Mouse (Mus musculus): ENCODE measurements around the gene Zmym5. TPM values are rescaled to one million over a fixed set of nuclear protein-coding genes. Genes with fewer than 3 reads are reported as not detected.
"Not testable (repeated sequence)": the region's sequence is repeated elsewhere in the genome, so short reads cannot be mapped to it uniquely, and the experiment has no call there.

The Zmym5 gene
- total and polyA plus RNA-seq, 3 experiments = 5.4 to 21.6 (median 19.2) TPM

DNA sequence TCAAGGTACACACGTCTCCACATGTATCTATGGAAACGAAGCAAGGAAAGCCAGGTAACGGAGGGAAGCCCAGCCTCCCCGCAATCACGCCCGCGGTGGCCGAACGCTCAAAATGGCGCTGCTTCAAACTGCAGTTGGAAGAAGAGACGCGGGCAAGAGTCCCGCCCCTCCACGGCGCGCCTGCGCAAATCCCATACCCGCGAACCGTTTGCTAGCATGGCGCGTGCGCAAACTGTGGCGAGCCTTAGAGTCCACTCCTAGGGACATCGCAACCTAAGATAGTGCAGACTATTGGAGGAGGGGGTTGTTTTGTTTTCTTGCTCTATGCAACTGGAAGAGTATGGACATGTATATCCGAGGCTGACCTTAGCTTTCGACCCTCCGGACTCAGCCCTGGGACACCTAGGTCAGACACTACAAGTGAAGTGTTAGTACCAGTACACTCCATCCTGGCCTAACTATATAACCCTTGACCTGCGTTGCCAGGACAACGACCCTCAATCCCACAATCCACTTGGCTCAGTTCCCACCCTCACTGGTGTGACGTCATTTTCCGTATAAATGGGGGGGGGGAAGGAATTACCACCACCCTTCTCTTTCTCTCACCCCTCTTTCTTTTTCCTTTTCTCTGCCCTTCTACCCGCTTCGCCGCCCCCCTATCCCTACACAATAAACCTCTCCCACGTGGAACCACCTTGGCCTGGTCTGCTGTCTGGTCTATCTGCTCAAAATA lies 33.1 kb downstream of the Zmym5 start, which contains the start of gene Pspc1:
Pspc1 (minus strand) TSS at position 117 of the 733 bp plus-strand sequence.
- H3K79me2 ChIP-seq (replicated peaks; ENCODE audit: control insufficient read depth, insufficient read depth, low read length) = peaks cover 1% of the 10 kb centered on the region; the same call in 1 of the 2 replicates
- H3K36me3 ChIP-seq (ENCODE audit: control insufficient read depth, insufficient read depth, low read length) = no peaks in the 10 kb centered on the region; the same call in 1 of the 2 replicates
- H3K27ac ChIP-seq = peak within 1 kb of the TSS; percentile 92
- WGBS = 1% methylated on average over 36 of the region's 36 CpGs
- H3K4me1 ChIP-seq (ENCODE audit: control insufficient read depth, insufficient read depth, low read length) = peaks cover 5% of the 10 kb centered on the region; the same call in 1 of the 2 replicates
- H3K9ac ChIP-seq (ENCODE audit: low read depth, low read length) = peak within 1 kb of the TSS; percentile 85
- H3K27me3 ChIP-seq (ENCODE audit: control insufficient read depth, insufficient read depth, low read length) = no peaks in the 10 kb centered on the region
- H3K4me3 ChIP-seq = peak within 1 kb of the TSS; percentile 97
- TF ChIP-seq EP300 (IDR thresholded peaks at IDR 0.05; ENCODE audit: insufficient read depth, low read depth, low read length) = peak; percentile 35; the same call in 1 of the 2 replicates
- peak; percentile 99 for TF ChIP-seq POLR2A (IDR thresholded peaks at IDR 0.05; ENCODE audit: insufficient read depth, low read depth, low read length)
- no peak for TF ChIP-seq CTCF (IDR thresholded peaks at IDR 0.05)
- peak; percentile 98 for DNase-seq
- intact Hi-C loops (cut with DNase I) = loop anchor here (1.0 to 10.0 kb wide), 3 partner anchors 32 to 204 kb away; partner anchors contain the start of genes Cenpj, Mphosph8, Parp4 and Zmym5

DNA sequence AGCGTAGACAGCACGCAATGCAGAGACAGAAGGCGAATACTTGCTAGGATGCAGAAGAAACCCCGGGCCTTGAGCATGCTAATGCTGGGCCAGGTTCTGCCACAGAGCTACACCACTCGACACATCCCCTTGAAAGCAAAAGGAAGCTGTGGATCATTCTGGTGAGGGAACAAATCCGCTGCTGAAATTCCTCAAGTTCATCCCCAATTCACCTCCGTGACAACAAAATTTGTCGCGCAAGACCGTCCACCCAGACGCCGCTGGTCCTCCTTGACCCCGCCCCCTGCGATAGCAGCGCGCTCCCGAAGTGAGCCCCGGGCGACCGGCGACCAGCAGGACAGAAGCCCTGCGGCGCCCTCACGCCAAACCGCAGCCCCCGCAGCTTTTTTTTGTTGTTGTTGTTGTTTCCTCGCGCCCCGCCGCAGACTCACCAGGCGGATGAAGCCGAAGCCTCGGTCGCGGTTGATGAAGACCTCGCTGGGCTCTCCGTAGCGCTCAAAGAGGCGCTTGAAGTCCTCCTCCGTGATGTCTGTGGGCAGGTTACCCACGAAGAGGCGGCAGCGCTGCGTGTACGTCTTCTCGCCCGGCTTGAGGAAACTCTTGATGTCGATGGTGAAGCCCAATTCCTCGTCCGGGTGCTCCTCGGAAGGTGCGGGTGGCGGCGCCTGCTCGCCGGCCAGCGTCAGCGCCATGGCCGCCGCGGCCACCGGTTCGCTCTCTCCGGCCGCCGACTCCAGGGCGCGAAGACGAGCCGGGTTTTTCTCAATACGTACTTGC lies 34.0 kb downstream of the Zmym5 start:
- Histone ChIP-seq H3K9ac (ENCODE audit: low read depth, low read length) (peak overlapping the region; percentile 85), H3K4me1 (ENCODE audit: control insufficient read depth, insufficient read depth, low read length) (peaks cover 5% of the 10 kb centered on the region; the same call in 1 of the 2 replicates), H3K4me3 (peak overlapping the region; percentile 97), H3K27me3 (ENCODE audit: control insufficient read depth, insufficient read depth, low read length) (no peaks in the 10 kb centered on the region), H3K36me3 (ENCODE audit: control insufficient read depth, insufficient read depth, low read length) (peaks cover 2% of the 10 kb centered on the region; the same call in 1 of the 2 replicates), H3K27ac (peak overlapping the region; percentile 92), H3K79me2 (replicated peaks; ENCODE audit: control insufficient read depth, insufficient read depth, low read length) (peaks cover 1% of the 10 kb centered on the region; the same call in 1 of the 2 replicates)
- under 1% methylated on average over 71 of the region's 71 CpGs for WGBS
- DNase-seq = peak; percentile 81 to 83
- intact Hi-C loops (cut with DNase I) = loop anchor here (1.0 to 10.0 kb wide), 3 partner anchors 33 to 203 kb away; partner anchors contain the start of genes Cenpj, Mphosph8, Parp4 and Zmym5
- TF ChIP-seq EP300 (IDR thresholded peaks at IDR 0.05; ENCODE audit: insufficient read depth, low read depth, low read length) = no peak
- TF ChIP-seq CTCF (IDR thresholded peaks at IDR 0.05) = peak; percentile 20; the same call in 1 of the 2 replicates
- TF ChIP-seq POLR2A (IDR thresholded peaks at IDR 0.05; ENCODE audit: insufficient read depth, low read depth, low read length) = no peak

DNA sequence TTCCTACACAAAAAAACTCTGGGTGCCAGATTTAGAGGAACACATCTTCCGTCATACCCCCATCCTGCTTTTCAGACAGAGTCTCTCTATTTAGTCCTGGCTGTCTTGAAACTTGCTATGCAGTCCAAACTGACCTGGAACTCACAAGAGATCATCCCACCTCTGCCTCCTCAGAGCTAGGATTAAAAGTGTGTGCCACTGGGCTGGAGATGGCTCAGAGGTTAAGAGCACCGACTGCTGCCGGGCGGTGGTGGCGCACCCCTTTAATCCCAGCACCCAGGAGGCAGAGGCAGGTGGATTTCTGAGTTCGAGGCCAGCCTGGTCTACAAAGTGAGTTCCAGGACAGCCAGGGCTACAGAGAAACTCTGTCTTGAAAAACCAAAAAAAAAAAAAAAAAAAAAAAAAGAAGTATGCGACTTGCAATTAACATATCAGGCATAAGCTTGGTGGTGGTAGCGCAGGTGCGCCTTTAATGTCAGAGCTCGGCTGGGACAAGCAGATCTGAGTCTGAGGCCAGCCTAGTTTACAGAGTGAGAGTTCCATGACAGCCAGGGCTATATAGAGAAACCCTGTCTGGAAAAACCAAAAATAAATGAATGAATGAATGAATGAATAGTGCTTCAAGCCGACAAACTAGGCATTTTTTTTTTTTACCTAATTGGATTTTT lies 34.8 kb downstream of the Zmym5 start:
- no peak overlapping the region; the same call in 1 of the 2 replicates for H3K27ac ChIP-seq
- DNase-seq = no peak
- H3K79me2 ChIP-seq (replicated peaks; ENCODE audit: control insufficient read depth, insufficient read depth, low read length) = peaks cover 3% of the 10 kb centered on the region; the same call in 1 of the 2 replicates
- TF ChIP-seq POLR2A (IDR thresholded peaks at IDR 0.05; ENCODE audit: insufficient read depth, low read depth, low read length) = no peak
- no peak for TF ChIP-seq EP300 (IDR thresholded peaks at IDR 0.05; ENCODE audit: insufficient read depth, low read depth, low read length)
- TF ChIP-seq CTCF (IDR thresholded peaks at IDR 0.05) = no peak
- peaks cover 2% of the 10 kb centered on the region; the same call in 1 of the 2 replicates for H3K36me3 ChIP-seq (ENCODE audit: control insufficient read depth, insufficient read depth, low read length)
- intact Hi-C loops (cut with DNase I) = loop anchor here (10.0 kb wide), 1 partner anchor 202 kb away; the partner anchor contains the start of genes Cenpj and Parp4
- no peak overlapping the region for H3K9ac ChIP-seq (ENCODE audit: low read depth, low read length)
- peaks cover 5% of the 10 kb centered on the region; the same call in 1 of the 2 replicates for H3K4me1 ChIP-seq (ENCODE audit: control insufficient read depth, insufficient read depth, low read length)
- peak overlapping the region; percentile 97 for H3K4me3 ChIP-seq
- 21% methylated on average over 11 of the region's 11 CpGs for WGBS
- no peaks in the 10 kb centered on the region for H3K27me3 ChIP-seq (ENCODE audit: control insufficient read depth, insufficient read depth, low read length)

DNA sequence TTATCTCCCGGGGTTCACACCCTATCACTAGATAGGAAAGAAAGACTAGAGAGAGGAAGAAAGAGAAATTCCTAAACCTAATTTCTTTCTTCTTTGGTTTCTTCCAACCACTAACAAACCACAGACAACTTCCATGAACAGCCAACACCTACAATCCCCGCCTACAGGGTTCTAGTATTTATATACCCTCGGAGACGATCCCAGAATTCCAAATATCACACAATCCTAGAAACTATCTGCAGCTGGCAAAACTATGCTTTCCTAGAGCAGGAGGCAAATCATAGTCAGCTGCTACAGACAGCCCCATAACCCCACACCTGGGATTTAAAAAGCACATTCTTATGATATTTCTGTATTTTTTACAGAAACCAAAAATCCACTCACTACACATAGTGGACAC lies 36.1 kb downstream of the Zmym5 start:
- no peaks in the 10 kb centered on the region for H3K27me3 ChIP-seq (ENCODE audit: control insufficient read depth, insufficient read depth, low read length)
- DNase-seq = no peak
- peaks cover 4% of the 10 kb centered on the region; the same call in 1 of the 2 replicates for H3K79me2 ChIP-seq (replicated peaks; ENCODE audit: control insufficient read depth, insufficient read depth, low read length)
- intact Hi-C loops (cut with DNase I) = loop anchor here (10.0 kb wide), 1 partner anchor 201 kb away; the partner anchor contains the start of genes Cenpj and Parp4
- no peak overlapping the region for H3K27ac ChIP-seq
- TF ChIP-seq CTCF (IDR thresholded peaks at IDR 0.05) (no peak), POLR2A (IDR thresholded peaks at IDR 0.05; ENCODE audit: insufficient read depth, low read depth, low read length) (no peak), EP300 (IDR thresholded peaks at IDR 0.05; ENCODE audit: insufficient read depth, low read depth, low read length) (no peak)
- peaks cover 5% of the 10 kb centered on the region; the same call in 1 of the 2 replicates for H3K4me1 ChIP-seq (ENCODE audit: control insufficient read depth, insufficient read depth, low read length)
- H3K9ac ChIP-seq (ENCODE audit: low read depth, low read length) = no peak overlapping the region
- H3K4me3 ChIP-seq = no peak overlapping the region
- 53% methylated on average over 4 of the region's 4 CpGs for WGBS
- peaks cover 5% of the 10 kb centered on the region; the same call in 1 of the 2 replicates for H3K36me3 ChIP-seq (ENCODE audit: control insufficient read depth, insufficient read depth, low read length)

DNA sequence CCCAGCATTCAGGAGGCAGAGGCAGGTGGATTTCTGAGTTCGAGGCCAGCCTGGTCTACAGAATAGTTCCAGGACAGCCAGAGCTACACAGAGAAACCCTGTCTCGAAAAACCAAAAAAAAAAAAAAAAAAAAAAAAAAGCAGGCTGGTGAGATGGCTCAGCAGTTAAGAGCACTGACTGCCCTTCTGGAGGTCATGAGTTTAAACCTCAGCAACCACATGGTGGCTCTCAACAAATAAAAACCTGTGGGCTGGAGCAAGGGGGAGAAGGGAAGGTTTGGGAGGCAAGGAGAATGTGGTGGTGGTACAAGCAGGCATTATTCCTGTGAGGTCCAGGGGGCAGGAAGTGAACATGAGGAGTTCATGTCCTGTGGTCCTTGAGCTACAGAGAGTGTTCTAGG lies 45.1 kb downstream of the Zmym5 start:
- peaks cover 12% of the 10 kb centered on the region for H3K36me3 ChIP-seq (ENCODE audit: control insufficient read depth, insufficient read depth, low read length)
- not testable (repeated sequence) for H3K27me3 ChIP-seq (ENCODE audit: control insufficient read depth, insufficient read depth, low read length); H3K4me1 ChIP-seq (ENCODE audit: control insufficient read depth, insufficient read depth, low read length); H3K4me3 ChIP-seq; H3K27ac ChIP-seq; DNase-seq; H3K79me2 ChIP-seq (replicated peaks; ENCODE audit: control insufficient read depth, insufficient read depth, low read length); H3K9ac ChIP-seq (ENCODE audit: low read depth, low read length)
- intact Hi-C loops (cut with DNase I) = loop anchor here (10.0 kb wide), 1 partner anchor 172 kb away; no protein-coding TSS in a partner anchor
- 77% methylated on average over 2 of the region's 2 CpGs for WGBS

DNA sequence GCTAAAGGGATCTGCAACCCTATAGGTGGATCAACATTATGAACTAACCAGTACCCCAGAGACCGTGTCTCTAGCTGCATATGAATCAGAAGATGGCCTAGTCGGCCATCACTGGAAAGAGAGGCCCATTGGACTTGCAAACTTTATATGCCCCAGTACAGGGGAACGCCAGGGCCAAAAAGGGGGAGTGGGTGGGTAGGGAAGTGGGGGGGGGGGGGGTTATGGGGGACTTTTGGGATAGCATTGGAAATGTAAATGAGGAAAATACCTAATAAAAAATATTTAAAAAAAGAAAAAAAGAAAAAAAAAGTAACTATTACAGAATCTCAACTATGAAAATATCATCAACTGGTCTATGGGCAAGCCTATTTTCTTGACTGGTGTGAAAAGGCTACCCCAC lies 46.4 kb downstream of the Zmym5 start:
- not testable (repeated sequence) for H3K4me1 ChIP-seq (ENCODE audit: control insufficient read depth, insufficient read depth, low read length); H3K79me2 ChIP-seq (replicated peaks; ENCODE audit: control insufficient read depth, insufficient read depth, low read length); H3K9ac ChIP-seq (ENCODE audit: low read depth, low read length); H3K27me3 ChIP-seq (ENCODE audit: control insufficient read depth, insufficient read depth, low read length); H3K27ac ChIP-seq; H3K4me3 ChIP-seq; DNase-seq; H3K36me3 ChIP-seq (ENCODE audit: control insufficient read depth, insufficient read depth, low read length)
- 89% methylated on average over 3 of the region's 3 CpGs for whole genome bisulfite sequencing
- intact Hi-C loops (cut with DNase I) = loop anchor here (10.0 kb wide), 1 partner anchor 170 kb away; no protein-coding TSS in a partner anchor

Data from heart, adult 2 months (tissue).